4 mouse cellular contexts compared by ENCODE assay signal in the genomic region with DNA sequence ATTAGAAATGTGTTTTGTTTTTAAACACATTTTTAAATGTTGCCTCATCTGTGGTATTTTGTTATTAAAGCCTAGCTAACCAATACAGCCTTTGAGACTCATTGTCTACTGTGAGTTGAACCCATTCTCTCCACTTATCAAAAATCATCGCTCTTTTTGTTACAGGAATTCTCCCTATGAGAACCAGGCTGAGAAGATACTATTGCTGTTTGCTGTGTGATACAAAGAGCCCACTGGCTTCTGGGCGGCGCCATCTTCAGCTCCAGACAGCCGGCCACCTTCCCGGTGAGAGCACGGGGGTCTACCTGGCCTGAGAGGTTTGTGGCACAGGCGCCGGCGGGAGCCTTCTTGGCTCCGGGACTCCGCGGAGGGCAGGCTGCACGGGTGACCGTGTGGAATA. TPM values are rescaled to one million over a fixed set of nuclear protein-coding genes. Genes with fewer than 3 reads are reported as not detected.
"Had no signal": no experiment of that assay in that cellular context is flagged by ENCODE, and none has a peak within 500 bp of the region (broad histone marks: within the 10 kb centered on the region; RNA-seq: fewer than 3 reads in every experiment).

No protein-coding gene starts in this region.

RNA-seq across cellular contexts. Expression of gene Col10a1, which starts 44.4 kb away (rescaled TPM):
- polyA plus RNA-seq: neural tube, embryonic 13.5 days; small intestine, adult 2 months; spleen, adult 2 months; testis, adult 2 months had no signal
